Mouse (Mus musculus): ENCODE measurements at regions not wholly inside any gene's neighbourhood (a gene's known extent, or its start where the extent isn't known, plus 50 kb on each side); places are given as distances from the start of the nearest gene placed in this dataset.

DNA sequence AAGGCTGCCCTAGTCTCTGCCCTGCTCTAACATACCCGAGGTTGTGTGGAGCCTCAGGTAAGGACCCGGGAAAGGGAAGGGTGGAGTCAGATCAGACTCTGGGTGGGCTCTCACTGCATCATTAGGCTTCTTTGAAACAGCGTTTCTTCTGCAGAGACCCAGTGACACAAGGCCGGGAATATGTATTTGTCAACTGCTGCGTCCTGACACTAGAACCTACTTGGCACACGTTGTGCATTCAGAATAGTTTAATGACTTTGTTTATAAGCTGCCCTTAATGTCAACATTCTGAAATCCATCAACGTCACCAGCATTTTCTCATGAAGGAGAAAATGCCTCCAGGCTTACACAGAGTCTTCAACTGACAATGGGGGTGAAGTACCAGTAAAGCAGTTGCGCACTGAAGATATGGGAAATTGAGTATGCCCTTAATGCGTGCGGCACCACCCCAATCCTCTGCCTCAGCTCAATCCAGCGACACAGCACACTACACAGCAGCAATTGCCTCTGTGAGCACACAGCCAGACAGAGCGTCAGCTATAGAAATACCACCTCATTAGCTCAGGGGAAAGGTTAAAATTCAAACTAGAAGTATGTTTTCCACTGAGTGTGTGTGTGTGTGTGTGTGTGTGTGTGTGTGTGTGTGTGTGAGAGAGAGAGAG is 152.7 kb upstream of the Spdye4c start:
- no peak for DNase-seq

DNA sequence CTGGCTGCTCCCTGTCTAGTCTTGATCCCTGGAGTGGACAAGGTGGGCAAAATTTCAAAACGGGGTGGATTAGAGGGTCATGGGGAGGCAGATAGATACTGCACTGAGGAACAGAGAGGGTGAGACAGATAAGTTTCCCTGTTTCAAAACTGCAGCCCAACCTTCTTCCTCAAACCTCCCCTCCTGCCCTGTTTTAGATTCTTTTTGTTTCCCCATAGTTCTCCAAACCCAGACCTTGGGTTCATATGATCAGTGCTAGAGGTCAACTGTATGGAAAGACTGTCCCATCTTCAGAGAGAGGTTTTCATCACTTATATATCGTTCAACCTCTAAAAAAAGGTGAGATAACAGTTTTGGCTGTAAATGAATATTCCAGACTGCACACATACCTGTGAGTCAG is 152.1 kb upstream of the Spdye4c start:
- no peak for DNase-seq

DNA sequence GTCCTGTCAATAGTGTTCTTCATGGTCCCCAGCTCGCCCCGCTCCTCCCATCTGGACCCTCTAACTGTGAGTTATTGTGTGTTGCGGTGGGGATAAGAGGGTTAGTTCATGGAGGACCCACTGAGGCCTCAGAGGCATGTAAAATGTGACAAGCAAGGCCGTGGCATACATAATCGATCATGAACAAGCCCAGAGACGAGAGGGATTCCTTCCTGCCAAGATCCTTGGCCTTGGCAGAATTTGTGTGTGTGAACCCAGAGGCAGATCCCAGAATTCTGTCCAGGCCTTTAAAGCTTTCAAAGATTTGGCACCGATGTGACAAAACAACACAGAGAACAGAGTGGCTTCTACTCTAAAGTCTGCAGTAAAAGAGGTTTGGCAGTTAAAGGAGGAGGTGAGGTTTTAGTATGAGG is 146.4 kb upstream of the Spdye4c start:
- no peak for DNase-seq

DNA sequence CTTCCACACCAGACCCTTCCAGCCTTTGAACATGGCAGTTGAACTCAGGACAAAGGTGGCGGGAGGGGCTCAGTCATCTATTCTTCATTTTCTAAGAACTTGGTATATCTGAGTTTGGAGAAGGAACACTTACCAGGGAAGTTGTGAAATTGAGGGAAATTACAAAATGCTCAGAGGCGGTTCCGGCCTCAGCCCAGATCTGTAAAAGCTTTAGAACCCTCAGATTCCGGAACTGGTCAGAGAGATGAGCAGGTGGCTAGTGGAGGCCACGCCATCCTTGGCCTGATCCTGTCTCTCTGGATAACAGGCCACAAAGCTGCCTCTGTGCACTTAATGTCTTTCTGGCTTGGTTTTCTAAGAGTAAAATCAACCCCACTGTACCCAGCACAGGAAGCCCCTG is 145.6 kb upstream of the Spdye4c start:
- DNase-seq, result no peak

DNA sequence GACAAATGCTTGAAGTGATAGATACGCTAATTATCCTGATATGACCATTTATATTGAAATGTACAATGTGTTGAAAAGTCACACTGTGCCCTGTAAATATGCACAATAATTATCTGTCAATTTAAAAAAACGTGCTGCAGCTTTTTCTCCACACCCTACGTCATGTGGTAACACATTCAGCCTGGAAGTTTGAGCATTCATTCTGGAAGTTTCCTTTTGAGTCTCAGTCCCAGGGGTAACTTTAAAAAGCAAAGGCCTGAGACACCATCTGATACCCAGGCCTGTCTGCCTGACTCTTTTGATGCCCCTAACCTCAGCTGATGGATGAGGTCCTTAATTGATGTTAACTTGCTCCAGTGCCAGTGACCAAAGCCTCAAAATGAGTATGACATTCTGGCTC is 141.7 kb upstream of the Spdye4c start:
- DNase-seq, result no peak

DNA sequence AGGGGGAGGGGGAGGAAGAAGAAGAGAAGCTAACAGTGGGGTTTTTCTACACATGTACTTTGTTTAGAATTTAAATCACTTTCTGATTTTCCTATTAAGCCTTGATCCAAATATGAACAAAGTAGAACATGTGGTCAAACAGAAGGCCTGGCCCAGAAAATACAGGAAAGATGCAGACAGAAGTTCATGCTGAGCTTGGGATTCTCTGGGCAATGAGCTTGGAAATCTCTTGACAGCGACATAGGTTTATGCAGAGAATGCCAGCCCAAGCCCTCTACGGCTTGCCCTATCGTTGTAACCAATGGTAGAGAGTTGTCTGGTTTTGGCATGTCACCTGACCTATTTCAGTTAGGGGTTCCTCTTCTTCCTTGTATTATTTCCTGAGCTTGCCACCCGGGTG is 141.0 kb upstream of the Spdye4c start:
- DNase-seq, result no peak

DNA sequence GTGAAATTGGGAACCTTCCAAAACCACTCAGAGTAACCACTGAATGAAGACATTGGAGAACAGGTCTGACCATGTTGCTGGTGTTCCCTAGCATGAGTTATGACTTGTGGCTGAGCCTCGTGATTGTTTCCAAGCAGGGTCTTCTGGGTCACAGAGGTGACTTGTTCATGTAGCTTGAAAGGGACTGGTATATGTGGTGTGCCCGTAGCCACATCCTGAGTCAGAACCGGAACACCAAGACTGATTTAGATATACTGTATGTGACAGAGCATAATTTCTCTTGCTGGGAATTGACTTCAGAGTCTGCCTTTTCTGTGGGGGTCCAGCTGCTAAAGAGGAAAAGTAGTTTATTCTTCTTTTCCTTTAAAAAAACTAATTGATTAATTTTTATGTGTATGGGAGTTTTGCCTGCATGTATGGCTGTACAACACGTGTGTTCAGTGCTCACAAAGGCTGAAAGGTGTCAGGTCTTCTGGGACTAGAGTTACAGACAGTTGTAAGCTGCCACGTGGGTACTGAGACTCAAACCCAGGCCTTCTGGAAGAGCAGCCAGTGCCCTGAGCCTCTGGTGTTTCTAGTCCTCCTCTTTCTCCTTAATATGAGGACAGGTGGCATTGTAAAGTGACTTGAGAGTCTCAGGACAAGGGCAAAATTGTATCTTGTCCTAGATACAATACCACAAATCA is 139.3 kb upstream of the Spdye4c start:
- no peak for DNase-seq

DNA sequence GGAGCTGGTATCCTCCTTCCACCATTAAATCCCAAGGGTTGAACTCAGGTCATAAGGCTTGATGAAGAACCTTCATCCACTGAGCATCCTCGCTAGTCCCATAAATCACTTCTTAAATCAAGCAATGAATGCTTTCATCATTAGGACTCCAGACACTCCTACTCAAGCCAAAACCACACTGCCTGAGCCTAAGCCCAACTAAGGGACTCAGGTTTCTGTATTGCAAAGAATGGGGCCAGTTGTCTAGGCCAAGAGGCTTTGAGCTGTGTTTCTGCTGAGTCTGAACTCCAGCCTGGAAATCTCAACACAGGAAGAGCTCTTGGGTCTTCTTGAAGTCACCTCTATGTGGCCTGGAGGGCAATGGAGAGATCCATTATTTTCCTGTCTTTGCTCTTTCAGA is 138.4 kb upstream of the Spdye4c start:
- no peak for DNase-seq

DNA sequence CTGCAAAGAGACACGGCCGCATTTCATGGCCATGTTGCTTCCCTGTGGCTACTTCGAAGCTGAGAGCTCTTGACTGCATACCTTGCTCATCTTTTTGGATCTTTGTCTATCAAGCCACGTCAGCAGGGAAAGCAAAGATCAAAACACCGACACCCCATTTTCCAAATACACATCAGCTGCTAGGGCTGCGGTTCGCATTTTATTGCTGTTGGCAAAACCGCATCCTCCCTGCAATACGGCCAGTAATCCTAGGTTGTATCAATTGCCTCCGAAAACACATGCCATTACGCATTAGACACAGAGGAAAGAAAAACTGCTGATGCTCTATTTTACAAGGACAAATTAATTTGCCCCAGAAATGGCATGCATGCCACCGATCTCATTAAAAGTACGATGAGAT is 136.5 kb upstream of the Spdye4c start:
- no peak for DNase-seq

DNA sequence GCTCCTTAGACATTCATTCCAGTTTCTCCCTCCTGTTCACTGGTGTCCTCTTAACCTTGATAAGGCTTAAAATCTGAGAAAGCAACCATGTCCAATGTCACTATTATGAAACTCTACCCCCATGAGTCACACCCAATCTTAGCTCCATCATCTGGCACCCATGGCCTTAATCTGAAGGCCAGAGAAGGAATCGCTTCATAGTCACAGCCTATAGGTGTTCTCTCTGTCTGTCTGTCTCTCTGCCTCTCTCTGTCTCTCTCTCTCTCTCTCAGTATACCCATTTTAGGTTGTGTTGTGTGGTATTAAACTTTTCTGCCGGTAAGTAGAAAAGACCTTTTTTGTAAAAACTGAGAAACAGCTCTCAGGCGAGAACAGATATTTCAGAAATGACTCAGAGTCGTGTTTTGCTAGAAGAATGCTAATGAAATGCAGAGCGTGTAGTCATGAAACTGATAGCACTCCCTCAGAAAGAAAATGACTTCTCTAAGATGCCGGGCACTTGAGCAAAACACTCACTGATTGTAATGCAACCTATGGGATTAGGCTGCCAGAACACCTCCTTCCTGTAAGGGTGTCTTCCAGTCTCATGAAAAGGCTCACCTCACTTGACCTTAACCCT is 133.3 kb upstream of the Spdye4c start:
- no peak for DNase-seq

DNA sequence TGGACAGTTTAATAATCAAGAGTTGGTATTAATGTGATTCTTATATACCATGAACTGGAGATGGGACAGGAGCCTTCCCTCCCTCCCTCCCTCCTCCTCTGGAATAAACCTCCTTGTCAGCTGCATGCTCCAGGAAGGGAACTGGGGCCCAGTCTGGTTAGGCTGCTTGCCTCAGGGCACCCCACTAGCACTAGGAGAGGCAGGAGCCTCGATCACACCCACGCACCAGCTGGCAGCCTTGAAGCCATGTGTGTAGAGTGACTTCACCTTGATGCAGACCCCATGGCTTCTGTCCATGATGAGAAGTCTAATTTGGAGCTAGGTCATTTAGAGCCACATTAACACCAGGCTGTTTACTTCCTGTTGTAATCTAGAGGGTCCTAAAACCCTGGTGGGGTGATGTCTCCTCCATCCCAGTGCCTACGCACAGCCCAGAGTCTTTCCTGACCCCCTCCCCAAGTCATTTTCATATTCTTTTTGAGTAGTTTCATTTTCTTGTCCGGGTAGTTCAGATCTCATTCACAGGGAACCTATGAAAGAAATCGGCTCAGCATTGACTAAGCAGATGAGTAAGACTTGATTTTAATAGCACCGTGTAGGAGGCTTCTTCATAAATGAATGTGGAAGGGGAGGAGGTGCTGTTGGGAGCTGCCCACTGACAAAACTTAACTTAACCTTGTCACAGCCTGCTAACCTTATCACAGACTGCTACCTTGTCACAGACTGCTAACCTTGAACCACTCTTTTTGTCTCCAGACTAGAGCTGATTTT is 125.6 kb upstream of the Spdye4c start:
- DNase-seq, result no peak

DNA sequence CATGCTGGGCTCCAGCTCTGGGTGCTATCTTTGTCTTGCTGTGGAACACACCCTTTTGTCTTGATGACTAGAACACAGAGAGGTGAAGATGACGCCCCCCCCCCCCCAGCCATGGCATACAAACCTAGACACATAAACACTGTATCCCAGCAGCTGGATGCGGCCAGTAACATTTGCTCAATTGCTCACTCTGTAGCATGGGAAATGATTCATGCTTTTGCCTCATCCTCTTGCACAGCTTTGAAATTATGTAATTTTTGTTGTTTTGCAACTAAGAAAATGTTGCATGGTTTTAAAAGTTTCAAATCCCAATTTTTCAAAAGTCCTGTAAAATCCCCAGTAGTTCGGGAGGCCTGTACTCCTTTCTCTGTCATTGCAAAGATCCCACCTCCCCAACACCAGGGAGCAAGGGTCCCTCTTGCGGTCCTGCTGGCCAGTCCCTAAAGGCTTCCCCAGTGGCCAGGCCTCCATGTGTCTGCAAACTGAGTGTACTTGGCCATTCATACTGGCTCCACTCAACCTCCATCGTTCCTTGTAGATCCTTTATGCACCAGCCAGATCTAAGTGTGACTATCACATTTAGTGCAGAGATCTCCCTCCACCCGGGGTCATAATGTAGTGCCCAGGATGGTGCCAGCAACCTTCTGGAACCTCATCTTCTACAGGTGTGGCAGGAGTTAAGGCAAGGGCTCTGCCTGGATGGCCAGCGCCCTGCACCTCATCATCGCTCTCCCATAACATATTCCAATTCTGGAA is 123.3 kb upstream of the Spdye4c start:
- DNase-seq, result no peak

DNA sequence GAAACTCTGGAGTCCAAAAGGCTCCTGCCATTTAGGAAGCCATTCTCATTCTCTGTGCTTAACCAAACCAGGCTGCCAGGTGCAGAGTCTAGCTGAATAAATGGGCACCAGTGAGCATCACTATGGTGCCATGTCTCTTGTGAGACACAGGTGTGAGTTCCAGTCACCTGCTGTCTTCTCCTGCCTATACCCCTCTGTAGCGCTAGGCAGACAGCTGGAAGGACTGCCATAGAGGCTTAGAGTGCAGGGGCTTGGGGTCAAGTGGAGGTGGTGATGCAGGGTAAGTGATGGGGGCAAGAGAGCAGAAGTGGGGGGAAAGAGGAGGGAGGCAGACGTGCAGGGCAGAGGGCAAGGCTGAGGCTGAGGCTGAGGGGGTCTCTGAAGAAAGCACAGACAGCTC is 122.7 kb upstream of the Spdye4c start:
- DNase-seq, result no peak

DNA sequence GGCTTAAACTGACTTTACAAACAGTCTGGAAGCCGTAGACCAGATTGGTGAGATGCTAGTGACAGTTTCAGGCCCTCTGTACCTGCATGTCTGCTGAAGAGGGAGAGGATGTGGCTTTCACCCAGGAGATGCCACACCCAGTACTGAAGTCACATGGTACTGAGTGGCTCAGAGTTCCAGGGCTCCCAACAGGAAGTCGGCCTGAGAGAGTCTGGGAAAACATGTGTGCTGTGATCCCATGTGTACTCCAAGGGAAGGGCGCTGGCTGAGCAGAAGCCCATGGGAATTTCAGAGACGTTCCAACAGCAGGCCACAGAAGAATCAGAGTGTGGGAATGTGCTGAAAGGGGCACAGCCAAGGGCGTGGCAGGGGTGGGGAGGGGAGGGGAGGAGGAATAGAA is 120.7 kb upstream of the Spdye4c start:
- no peak for DNase-seq

DNA sequence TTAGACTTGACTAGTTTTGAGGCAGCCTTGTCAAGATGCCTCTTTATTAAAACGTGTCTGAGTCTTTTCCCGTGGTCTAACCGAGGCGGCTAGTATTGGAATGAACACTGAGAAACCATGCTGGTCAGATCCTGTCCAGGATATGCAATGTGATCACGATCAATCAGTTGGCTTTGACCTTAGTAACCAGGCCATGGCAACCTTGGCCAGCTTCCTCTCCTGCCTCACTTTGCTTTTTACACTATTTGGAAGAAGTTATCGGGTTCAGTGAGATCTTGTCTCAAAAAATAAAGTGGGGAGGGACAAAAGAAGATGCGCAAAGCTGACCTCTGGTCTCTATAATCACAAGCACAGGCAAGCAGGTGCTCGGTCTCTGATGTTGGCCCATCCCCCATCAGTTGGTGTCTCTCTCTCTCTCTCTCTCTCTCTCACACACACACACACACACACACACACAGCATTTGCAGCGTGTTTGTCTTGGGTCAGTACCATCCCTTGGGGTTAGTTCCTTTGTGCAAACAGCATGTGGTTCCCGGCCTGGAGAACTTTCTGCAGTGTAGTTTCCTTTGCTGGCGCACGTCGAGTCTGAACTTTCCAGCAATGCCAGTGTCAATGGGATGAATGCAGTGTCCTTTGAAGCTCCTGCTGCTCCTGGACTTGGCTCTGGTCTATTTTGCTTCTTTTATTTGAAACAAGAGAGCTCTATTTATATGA is 117.6 kb upstream of the Spdye4c start:
- DNase-seq, result no peak

DNA sequence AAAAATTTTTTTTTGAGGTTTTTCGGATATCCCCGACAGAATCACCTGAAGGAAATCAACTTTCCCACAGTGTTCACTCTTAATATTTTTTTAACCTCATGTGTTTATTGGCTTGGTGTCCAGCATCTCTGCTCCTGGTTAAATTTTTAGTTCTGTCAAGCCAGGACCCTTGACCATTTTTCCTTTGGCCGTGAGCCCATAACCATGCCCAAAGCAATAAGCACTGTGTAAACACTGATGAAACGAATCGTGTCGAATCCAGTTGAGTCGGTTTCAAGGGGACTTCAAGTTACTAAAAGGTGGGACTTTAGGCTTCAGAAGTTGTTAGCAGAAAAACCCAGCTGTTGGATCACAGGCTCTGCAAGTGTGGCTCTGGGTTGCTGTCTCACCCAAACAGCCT is 117.0 kb upstream of the Spdye4c start:
- DNase-seq, result no peak

DNA sequence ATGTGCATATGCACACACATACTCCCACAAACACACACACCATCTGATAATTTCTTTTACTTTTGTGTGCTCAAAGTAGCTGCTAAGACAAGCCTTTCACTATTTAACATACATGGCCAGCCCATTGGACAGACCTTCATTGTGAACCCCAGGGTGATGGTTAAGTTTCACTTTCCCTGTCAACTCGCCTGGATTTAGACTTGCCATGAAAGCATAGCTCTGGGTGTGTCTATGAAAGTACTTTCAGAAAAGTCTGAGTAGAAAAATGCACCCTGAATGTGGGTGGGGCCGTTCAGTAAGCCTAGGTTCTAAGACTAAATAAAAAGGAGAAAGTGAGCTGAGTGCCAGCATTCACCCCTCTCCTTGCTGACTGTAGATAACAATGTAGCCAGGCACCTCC is 113.8 kb upstream of the Spdye4c start:
- DNase-seq, result no peak

DNA sequence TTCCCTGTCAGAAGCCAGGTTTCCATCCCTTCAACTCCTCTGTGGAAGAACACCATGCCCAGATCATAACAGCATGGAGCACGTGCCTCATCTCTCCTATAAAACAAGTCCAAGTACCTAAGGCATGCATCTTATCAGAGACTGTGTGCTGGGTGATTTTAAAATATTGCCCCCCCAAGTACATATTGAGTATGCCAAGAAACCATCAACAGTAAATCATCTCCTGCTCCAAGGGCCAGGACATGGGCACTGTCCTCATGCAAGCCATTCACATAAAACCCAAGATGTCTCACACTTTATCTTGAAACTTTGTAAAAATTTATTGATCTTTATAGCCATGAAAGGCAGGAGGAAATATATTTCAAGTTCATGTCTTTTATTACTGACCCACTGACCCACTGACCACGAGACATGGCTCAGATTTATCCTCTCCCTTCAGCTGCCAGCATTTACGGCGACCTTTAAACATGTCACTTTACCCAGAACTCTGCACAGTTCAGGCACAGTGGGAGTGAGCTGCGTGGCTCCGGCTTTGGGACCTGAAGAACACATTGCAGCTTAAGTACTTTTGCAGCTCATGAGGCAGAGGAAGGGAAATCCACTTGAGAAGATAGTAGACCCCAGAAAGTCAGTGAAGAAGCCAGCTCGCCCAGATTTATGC is 99.7 kb upstream of the Spdye4c start:
- no peak for DNase-seq

DNA sequence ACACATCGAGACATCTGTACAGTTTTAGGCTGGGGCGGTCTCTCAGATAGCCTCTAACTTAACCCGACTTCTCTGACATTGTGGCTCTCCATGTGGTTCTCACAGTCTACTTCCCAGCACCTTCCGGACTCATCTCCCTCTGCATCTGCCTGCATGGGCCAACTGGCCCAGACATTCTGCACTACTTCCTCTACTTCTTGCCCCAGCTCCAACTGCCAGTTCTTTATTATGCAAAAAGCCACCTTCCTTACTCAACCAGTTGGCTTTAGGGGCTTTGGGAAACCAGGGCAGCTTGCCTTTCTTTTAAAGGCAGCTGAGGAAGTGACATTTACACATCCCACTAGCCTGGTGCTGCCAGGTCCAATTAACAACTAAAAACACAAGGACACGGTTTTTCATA is 97.1 kb upstream of the Spdye4c start:
- DNase-seq, result no peak

DNA sequence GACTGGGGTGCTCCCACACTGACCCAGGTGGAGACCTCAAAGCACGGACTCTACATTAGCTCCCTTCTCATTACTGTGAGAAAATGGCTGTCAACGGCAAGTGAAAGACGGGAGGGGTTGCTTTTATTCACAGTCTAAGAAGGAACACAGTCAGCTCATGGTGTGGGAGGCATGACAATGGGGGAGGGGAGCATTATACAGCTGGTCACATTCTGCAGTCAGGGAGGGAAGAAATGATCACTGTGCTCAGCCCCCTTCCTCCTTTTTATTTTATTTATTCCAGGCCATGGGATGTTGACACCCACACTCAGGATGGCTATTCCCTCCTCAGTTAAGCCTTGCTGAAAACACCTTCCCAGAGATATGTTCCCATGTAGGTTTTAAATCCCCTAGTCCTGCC is 93.1 kb upstream of the Spdye4c start:
- DNase-seq, result no peak

DNA sequence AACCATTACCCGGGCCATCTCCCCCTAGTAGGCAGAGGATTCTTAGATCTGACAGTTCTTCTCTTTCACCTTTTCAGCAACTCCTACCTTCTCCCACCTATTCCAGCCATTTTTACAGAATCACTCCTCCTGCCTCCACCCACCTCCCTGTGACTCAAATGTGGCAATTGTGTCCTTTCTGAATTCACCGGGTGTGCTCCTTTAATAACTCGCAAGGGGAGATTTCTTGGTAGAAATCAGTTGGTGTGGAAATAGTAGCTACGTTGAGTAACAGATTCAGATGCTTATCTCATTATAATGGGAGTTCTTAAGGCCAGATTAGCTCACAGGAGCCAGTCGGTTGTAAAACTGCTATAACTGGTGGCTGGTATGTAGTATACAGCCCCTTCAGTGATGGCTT is 92.4 kb upstream of the Spdye4c start:
- no peak for DNase-seq
